Mouse (Mus musculus): ENCODE measurements around the gene Sgo2a. TPM values are rescaled to one million over a fixed set of nuclear protein-coding genes. Genes with fewer than 3 reads are reported as not detected.

The Sgo2a gene
- total RNA-seq, 2 experiments from 2014 or later: 72.1 to 94.0 TPM

DNA sequence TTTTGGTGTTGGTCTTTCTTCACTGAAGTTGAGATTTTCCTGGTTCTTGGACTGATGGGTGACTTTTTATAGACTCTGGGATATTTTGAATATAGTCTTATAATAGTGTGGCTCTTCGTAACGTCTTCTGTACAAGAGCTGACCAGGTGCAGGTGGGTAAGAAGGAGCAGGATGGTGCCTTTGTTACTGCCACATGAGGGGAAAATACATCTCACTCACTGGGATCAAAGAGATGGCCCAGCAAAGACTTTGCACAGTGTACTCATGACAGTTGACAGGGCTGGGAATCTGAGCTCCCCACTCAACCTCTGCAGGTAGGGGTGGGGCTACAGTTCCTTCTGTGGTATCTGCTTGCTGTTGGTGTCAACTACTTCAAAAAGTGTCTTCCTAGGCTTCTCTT lies 78.5 kb downstream of the Sgo2a start:
- no peak for ATAC-seq (replicated peaks; ENCODE audit: low FRiP score, poor library complexity, severe bottlenecking)

Other genes with a start within 250 kb of the Sgo2a start
- not detected in 2 replicates for gene Spats2l, start 221.8 kb upstream of the Sgo2a start, total RNA-seq (2015; ENCODE audit: low replicate concordance)
- not detected in 2 replicates for gene Spats2l, start 221.8 kb upstream of the Sgo2a start, total RNA-seq (2017; ENCODE audit: low replicate concordance)
- 7.6 TPM in 1 of 2 replicates, not detected in the other for gene Kctd18, start 23.0 kb downstream of the Sgo2a start, total RNA-seq (2015; ENCODE audit: low replicate concordance)
- 1.4 and 11.9 TPM in 2 replicates for gene Kctd18, start 23.0 kb downstream of the Sgo2a start, total RNA-seq (2017; ENCODE audit: low replicate concordance)
- 0.42 TPM in 1 of 2 replicates, not detected in the other for gene Aox1, start 34.0 kb downstream of the Sgo2a start, total RNA-seq (2015; ENCODE audit: low replicate concordance)
- gene Aox1, start 34.0 kb downstream of the Sgo2a start, total RNA-seq (2017; ENCODE audit: low replicate concordance): 0.39 and 0.76 TPM in 2 replicates
- gene Aox3, start 117.2 kb downstream of the Sgo2a start, total RNA-seq (2015; ENCODE audit: low replicate concordance): not detected in 2 replicates
- not detected in 2 replicates for gene Aox3, start 117.2 kb downstream of the Sgo2a start, total RNA-seq (2017; ENCODE audit: low replicate concordance)
- gene Aox4, start 214.4 kb downstream of the Sgo2a start, total RNA-seq (2015; ENCODE audit: low replicate concordance): not detected in 2 replicates
- 0.53 TPM in 1 of 2 replicates, not detected in the other for gene Aox4, start 214.4 kb downstream of the Sgo2a start, total RNA-seq (2017; ENCODE audit: low replicate concordance)